Mouse (Mus musculus) cerebellum, adult 2 months (tissue): Measurements from ENCODE around the gene Gnao1.

Source experiments
- CTCF ChIP-seq: fragments of 200-500 bp; IDR thresholded peaks from 2 replicates; pipeline ENCODE4 v1.5.1; 2011; ENCODE audit warnings: low read depth, mild to moderate bottlenecking, control low read depth, low read length, moderate library complexity, borderline replicate concordance; ENCODE audit not compliant: insufficient read depth
- POLR2A ChIP-seq: fragments of 200-500 bp; IDR thresholded peaks from 2 replicates; pipeline ENCODE4 v1.6.1; 2011; ENCODE audit warnings: low read length, control low read depth, borderline replicate concordance; ENCODE audit not compliant: insufficient read depth

GRCm38 (mm10) chr8:93972971-93973734 is 163.4 kb downstream of the Gnao1 start:
- no peak for TF ChIP-seq POLR2A
- no peak for TF ChIP-seq CTCF
